Mouse (Mus musculus): ENCODE results near the gene Pcbp1.
"Not testable (repeated sequence)": the region's sequence is repeated elsewhere in the genome, so short reads cannot be mapped to it uniquely, and the experiment has no call there.

The Pcbp1 gene

GRCm38 (mm10) chr6:86490413-86490812 is 35.7 kb downstream of the Pcbp1 start:
- not testable (repeated sequence) for DNase-seq

DNA sequence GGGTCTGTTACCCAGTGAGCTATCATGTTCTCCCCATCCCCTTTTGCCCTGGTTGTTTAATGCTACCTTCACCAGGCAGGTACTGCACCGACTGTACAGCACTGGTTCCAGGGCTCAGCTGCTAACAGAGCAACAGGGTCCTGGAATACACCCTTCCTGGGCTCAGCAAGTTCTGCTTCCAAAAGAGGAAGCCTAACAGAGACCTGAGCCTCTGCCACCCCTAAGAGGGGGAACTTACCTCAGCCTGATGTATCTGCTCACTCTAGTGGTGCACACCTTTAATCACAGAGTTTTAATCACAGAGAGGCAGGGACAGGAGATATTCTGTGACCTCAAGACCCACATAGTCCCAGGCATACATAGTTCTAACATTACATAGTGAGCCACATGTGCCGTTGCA is 36.2 kb downstream of the Pcbp1 start:
- DNase-seq = peak; percentile 25 to 34

DNA sequence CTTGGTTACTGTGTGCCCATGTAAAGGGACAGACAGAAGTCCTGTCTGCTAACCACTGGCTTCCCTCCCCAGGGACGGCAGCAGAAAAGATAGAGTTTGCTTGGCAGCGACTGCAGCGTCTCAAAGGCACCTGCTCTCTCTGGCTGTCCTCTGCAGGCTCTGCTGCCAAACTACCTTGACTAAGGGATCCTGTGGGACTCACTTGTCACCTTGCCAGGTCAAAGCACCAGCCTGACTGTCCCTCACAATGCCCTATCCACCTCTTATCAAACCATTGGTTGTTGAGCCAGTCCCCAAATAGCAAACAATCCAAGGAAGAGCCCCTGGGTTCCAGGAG is 38.0 kb downstream of the Pcbp1 start:
- DNase-seq = peak; percentile 15 to 21

DNA sequence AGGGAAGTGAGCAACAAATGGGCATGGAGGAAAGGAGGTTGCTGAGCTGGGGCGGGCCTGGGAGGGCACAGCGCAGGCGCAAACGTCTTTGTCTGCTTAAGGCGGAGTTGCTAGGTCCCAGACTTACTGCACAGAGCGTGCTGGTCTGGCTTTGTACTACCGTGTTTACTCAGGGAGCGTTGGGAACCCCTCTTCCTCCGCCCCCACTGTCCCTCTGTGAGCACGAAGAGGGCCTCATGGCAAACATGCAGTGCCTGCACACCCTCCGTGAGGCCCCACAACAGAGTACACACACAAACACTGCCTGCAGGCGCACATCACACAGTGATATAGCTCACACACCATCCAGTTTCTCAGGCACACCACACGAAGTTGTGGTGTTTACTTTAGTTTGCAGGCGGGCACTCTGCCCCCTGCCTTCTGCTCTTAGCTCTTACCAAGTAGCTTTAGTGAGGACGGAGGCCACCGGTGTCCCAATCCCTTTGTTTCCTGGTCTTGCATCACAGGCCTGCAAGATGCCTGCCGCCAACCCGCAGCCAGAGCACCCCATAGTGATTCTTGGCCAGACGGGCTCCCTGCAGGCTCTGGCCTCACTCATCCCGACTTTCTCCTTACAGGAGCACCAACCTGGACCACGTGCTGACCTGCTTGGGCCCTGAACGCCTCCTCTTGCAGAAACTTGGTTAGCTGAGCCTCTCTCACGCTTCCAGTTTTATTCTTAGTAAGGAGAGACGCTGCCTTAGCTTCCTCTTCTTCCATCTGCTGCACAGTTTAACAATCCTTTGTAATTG is 38.6 kb downstream of the Pcbp1 start:
- peak; percentile 77 for DNase-seq

DNA sequence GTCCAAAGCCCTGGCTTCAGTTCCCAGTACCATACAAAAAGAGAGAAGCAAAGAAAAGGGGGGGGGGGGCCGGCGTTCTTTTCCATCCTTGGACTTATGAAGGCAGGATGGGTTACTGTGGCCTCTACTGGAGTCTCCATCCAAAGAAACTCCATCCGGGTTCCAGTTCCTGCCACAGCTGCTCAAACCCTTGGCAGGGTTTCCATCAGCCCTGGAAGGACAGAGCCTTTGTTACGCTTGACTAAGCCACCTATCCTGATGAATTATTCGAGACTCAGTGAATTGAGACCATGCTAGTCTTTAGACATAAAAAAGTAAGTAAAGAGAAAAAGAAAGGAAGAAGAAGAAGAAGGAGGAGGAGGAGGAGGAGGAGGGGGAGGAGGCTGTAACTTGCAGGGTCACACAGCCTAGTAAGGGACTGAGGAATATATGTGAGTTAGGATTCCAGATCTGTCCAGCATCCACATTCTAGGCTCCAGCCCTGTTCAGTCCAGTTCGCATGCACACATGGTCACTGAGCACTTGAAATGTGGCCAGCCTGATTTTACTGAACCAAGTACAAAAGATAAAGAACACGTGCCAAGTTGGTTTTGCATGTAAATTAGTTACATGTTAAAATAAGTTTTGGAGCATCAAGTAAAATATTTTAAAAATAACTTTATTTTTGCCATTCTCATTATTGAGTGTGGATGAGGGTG is 40.0 kb downstream of the Pcbp1 start:
- DNase-seq = no peak

- DNase-seq = no peak
These were observed 44.2 kb downstream of the Pcbp1 start for GRCm38 (mm10) chr6:86481871-86482270.

GRCm38 (mm10) chr6:86480189-86480831 is 45.8 kb downstream of the Pcbp1 start:
- no peak for DNase-seq

- DNase-seq = no peak
These were observed 46.3 kb downstream of the Pcbp1 start for GRCm38 (mm10) chr6:86479816-86480188.

- DNase-seq = no peak
These were observed 46.8 kb downstream of the Pcbp1 start for GRCm38 (mm10) chr6:86479311-86479710.

DNA sequence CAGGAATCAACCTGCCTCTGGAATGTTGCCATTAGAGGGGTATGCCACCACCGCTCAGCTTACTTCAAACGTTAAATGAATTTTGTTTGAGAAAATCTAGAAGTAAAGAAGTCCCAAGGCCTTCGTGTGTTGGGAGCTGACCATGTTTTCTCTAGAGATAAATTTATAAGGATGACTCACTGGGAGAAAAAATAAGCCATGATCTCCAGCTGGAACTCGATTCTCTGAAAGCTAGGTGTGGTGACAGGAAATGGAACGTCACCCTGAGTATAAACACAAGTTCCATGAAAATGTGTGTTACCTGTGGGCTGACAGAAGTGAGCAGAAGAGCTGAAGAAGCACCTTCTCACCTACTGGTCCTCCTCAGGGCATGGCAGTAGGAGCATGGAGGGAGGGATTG is 49.2 kb downstream of the Pcbp1 start:
- no peak for DNase-seq

DNA sequence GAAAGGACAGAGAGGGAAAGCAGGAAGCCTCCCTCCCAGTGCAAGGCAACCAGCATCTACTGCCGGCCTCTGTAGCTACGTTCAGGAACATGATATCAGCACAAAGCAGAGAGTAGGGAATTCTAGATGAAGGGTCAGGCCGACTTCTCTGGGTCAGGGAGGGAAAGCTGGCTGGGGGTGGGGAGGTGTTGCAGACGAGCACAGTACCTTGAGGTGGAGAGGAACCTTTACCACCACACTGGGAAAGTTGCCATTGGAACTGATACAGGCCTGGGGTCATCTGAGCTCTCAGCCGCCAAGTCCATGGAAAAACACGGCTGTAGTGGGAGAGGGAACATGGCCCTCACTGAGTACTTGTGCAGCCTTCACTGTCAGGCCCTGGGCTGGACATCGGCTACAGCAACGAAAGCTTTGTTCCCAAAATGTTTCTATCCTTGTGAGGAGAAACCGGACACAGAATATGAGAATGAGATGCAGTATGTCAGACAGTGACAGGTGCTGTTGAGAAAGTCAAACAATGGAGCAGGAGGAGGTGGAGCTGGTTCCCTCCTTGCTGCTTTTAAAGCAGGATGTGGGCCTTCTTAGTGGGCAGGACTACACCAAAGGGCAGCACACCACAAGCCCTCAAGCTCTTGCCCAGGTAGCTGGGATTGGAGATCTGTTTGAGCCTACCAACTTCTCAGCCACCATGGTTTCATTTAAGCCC is 50.5 kb downstream of the Pcbp1 start:
- DNase-seq = no peak

GRCm38 (mm10) chr6:86474646-86475181 is 51.4 kb downstream of the Pcbp1 start:
- no peak for DNase-seq
